Mouse (Mus musculus) gastrocnemius, adult 8-10 months (tissue): ENCODE measurements around the gene Rgs12. TPM values are rescaled to one million over a fixed set of nuclear protein-coding genes. Genes with fewer than 3 reads are reported as not detected.

Experiments used
- DNase-seq, 2 experiments: peaks; one replicate each; pipeline ENCODE4 v3.0.0; 2022; ENCODE audit warnings: low spot score in 2 of 2
- total RNA-seq, 4 experiments: library from RNA; stranded (reverse); gene quantifications; 2 replicates each; pipeline ENCODE4 v1.2.4; 2022

The Rgs12 gene
- total RNA-seq, 4 experiments from 2014 or later: 1.8 to 2.6 (median 2.2) TPM

DNA sequence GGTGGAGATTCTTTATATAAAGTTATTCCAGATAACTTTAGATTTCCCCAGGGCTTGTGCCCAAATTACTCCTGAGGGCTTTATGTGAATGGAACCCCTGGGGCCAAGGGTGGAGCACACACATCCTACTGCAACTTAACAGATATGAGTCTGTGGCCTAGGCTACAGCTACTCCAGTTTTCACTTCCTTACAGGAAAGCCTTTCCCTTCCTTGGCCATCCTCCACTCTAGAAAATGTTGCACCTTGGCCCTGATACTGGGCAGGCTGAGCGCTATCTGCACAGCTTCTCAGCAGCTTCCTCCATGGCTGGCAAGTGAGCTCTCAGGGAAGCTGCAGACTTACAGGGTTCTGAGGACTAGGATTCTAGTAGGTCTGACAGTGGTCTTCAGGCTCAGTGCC lies 80.1 kb downstream of the Rgs12 start:
- DNase-seq: no peak

DNA sequence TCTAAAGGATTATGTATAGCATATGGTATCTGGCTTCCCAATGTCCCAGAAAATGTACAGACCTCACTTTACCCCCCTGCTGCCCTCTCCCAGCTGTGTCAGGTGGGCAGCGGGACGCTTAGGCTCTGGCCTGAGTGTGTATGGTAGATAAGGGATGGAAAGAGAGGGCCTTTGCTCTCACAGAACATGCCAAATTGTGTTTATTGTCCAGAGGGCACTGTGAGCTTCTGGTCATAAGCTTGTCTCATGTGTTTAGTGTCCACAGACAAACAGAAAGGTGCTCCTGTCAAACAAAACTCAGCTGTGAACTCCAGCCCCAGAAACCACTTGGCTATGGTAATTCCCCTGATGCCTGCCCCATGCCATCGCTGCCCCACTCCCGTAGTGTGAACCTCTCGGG lies 80.5 kb downstream of the Rgs12 start:
- no peak for DNase-seq

DNA sequence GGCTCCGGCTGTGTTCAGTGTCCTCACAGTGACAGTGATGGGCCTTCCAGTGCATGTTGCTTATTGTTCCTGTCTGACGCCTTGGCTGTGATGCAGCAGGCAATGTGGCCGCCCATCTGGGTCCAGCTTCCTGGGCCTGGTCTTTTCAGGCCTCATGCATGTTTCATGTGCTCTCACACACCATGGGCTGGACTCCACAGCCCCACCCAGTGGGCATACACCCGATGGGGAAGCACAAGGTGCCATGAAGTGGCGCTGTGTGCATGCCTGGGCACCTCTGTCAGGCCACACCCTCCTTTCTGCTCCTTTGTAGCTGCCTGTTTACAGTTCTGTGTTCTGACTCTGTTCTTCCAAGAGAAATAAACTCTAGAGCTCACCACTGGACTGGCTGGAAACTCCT lies 83.8 kb downstream of the Rgs12 start:
- DNase-seq: no peak

DNA sequence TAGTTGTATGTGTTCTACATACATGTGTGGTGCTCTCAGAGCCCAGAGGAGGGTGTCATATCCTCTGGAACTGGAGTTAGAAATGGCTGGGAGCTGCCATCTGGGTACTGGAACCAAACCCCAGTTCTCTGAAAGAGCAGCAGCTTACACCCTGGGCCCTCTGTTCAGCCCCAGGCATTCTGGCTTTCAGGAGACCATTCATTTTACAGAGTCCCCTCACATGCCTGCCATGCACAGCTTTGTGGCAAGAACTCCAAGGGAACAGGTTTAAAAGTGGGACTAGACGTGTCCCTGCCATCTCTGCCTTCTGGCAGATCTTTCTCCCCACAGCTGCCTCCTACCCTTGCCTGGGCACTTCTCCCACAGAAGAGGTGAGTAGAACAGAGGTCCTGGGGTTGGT lies 84.4 kb downstream of the Rgs12 start:
- no peak for DNase-seq

DNA sequence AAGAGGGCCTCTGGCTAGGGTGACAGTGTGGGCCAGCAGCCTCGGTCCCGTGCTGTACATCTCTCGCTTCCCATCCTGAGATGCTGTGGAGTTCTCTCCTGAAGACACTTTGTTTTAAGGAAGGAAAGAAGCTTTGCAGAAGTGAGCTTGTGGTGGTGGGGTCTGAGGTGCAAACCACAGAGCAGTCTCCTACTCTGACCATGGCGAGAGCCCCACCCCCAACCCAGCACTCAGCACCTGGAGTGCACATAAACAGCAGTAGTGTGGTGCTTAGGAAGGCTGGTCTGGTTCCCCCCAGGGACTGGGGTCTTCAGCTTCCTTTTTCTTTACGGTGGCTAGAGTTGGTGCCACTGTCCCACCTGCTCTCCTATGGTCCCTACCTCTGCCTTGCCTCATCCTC lies 85.9 kb downstream of the Rgs12 start:
- no peak for DNase-seq

DNA sequence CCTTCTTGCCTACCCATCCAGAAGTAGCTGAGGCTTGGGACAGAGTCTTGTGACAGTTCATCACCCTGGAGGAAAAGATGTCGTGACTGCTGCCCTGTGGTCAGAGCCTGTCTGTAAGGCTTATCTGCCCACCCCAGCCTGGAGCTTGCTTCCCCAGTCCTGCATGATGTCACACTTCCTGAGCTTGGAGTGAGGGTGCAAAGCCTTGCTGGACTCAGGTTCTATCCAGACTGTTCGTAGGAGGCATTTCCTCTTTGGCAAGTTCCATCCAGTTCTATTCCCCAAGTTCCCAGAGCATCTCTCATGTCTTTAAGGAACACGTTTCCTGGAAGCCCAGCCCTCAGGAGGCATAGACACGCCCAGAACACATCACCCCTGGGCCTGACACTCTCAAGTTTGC lies 86.5 kb downstream of the Rgs12 start:
- no peak for DNase-seq

DNA sequence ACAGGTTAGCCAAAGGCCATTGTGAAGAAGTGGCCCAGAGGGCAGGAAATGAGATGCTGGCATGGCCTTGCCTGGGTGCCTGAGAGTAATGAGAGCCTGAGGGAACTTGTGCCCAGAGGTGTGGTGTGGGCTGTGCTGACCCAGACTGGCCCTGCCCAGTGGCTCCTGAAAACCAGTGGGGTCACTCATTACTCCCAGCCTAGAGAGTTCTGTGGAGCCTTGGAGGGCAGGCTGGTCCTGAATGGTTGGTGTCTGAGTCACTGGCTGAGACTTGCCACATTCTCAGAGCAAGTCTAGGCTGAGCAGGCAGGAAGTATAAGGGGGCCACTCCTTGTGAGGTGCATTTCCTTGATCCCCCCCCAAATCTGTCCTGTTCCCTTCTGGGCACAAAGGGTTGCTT lies 88.2 kb downstream of the Rgs12 start:
- DNase-seq: no peak

DNA sequence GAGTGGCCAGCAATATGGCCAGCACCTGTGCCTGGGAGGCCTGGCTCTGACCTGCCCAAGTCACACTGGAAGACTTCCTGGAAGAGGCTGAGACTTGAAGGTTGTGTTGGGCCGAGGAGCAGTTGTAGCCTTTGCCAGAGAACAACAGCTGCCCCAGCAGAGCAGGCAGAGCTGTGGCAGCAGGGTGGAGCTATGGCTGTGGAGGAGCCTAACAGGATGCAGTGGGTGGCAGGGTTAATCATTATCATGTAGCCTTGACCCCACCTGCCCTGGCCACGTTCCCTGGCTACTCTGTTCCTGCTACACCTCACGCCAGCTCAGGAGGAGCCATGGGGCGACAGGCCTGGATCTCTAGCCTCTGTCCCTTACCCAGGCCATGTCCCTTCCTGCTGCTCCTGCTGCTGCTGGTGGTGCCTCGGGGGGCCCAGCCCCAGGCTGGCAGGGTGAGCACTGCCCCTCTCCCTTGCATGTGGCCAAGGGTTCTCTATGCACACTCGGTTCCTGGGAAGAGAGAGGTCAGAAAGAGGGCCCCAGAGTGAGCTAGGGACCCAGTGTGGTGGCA lies 92.1 kb downstream of the Rgs12 start, which contains the start of gene Hgfac:
TSS of gene Hgfac (plus strand) at position 242 of the 562 bp plus-strand sequence.
- no peak for DNase-seq

DNA sequence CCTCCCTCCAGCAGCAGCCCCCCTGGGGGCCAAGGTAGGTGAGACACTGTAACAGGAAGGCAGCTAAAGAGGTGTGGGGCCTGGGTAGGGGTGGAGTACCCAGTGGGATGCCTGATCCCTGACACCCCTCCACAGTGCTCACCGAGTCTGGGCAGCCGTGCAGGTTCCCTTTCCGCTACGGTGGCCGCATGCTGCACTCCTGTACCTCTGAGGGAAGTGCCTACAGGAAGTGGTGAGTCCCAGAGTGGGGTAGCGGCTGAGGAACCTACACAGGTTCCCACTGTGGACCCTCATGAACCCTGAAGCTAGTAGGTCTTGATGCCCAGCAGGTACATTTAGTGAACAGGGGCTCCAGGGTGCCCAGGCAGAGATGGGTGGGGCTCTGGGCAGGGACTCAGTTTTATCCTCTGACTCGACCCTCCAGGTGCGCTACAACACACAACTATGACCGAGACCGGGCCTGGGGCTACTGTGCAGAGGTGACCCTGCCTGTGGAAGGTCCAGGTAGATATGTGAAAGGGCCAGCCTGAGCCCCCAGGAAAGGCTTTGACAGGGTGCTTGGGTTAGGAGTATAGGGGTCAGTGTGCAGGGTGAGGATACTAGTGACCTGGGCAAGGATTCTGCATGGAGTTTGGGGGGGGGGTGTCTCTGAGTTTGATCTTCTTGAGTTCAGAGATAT lies 93.3 kb downstream of the Rgs12 start:
- no peak for DNase-seq

DNA sequence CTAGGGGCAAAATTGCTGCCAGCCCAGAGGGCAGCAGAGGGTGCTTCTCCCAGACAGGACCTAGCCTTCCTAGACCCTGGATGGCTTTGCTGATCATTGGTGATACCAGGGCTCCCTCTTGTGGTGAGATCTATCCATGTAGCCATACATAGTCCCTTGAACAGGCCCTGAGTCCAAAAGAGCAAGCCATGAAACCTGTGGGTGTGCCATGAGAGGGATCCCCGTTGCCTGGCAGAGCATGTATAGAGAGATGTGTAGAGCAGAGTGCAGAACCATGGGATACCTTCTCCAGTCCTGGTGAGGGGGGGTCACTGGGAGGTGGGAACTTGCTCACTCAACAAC lies 93.8 kb downstream of the Rgs12 start:
- peak; percentile 38 to 46 for DNase-seq

DNA sequence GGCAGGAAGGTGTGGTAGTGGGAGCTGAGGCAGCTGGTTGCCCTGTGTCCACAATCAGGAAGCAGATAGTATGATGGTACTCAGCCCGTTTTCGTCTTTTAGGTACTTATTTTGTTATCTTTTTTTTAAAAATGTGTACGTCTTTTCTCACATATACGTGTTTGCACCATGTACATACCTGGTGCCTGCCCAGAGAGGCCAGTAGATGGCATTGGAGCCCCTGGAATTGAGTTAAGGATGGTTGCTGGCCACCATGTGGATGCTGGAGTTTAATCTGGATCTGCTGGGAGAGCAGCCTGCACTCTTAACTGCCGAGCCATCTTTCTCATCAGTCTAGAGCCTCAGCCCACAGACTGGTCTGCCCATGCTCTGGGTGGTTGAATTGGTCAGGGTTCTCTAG lies 101.3 kb downstream of the Rgs12 start:
- no peak for DNase-seq

DNA sequence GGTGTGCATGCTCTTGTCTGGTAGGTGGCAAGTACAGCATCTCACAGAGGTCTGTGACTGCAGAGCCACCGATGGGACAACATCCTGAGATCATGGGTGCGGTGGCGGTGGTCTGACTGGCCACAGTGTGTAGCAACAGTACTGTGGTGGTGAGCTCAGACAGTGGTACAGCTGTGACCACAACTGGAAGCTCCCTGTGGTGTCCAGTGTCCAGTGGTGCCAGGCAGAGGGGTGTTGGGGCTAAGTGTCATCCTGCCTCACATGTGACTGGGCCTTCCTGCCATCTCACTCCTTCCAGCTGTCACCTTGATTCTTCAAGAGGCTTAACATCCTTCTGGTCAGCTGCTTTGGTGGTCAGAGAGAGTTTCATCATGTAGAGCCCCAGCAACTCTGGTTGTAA lies 105.4 kb downstream of the Rgs12 start:
- DNase-seq: no peak

DNA sequence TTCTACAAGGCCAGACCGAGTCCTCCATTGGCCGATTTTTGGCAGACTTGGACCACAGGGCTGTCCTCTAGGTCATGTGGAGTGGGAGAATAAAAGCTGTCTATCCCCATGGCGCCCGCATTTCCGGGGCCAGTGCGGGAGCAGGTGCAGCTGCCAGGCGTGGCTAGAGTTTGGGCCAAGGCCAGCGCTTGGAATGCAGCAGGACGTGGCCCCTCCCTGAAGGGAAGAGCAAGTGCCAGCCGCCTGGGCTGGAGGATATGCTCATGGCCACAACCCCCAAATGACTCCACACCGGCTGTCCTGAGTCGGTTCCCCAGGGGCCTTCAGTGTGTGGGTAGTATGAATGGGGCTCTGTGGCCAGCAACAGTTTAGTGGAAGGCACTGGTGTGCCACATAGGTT lies 105.8 kb downstream of the Rgs12 start:
- DNase-seq: peak in 1 of 2 experiments; percentile 66

DNA sequence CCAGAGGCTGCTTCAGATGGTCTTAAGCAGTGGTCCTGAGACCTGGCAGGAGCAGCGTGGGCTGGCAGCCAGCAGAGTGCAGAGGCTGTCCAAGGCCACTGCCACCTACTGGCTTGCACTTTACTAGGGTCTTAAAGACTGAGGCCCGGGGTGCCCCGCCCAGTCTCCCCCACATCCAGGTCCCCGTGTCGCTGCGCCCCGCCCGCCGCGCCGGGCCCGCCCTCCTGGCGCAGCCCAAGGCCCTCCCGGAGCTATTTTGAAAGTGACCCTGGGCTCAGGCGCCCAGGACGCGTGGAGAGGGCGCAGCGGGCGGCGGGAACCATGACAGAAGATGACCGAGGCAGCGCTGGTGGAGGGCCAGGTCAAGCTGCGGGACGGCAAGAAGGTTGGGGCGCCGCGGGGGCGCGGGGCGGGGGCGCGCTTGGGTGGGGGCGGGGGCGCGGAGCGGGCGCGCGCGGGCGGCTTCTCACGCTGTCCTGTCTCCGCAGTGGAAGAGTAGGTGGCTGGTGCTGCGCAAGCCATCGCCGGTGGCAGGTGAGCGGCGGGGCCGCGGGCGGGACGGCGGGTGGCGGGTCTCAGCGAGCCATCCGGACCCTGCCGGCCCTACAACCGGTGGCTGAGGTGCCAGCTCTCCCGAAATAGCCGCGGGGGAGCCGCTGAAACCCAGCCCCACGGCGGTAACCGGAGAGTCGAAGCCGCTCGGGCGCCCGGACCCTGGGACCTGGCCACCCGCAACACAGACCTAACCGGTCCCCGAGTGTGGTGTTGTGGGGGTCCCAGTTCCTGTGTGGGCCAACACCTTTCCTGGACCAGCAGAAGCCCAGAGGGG lies 107.6 kb downstream of the Rgs12 start, which contains the start of gene Dok7:
TSS of gene Dok7 (plus strand) at position 163 of the 829 bp plus-strand sequence.
- peak; percentile 68 to 81 for DNase-seq

DNA sequence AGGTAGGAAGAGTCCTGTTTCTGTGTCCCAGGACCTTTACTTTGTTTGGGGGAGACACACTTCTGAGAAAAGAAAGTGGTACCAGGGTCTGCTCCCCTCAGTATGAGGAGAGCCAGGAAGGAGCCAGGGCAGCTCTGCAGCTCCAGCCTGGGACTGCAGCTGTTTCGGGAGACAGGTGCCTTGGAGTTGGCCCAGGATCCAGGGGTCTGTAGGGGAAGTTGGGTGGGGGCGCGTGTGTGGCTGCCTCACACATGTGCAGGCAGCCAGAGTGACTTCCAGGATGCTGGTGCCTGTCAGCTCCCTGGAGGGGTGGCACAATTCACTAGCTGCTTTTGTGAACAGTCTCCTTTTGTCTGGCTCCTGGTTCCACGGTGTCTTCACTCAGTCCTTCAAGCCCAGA lies 108.3 kb downstream of the Rgs12 start:
- DNase-seq: no peak

DNA sequence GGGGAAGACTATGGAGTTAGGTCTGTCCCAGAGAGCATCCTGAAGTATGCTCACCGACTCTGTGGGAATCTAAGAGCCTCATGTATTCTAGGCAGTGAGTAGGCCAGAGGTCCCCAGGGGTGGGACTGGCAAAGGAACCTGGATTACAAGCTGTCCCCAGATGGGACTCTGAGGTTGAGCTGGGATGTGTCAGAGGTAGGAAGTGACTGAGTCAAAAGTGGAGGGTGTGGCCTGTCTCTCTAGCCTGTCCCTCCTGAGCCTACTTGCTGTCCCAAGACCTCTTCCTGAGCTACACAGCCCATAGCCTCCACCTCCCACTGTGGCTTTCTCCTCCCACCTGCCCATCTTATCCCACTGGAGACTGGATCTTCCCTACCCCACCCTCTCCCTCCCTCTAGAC lies 109.0 kb downstream of the Rgs12 start:
- DNase-seq: no peak

DNA sequence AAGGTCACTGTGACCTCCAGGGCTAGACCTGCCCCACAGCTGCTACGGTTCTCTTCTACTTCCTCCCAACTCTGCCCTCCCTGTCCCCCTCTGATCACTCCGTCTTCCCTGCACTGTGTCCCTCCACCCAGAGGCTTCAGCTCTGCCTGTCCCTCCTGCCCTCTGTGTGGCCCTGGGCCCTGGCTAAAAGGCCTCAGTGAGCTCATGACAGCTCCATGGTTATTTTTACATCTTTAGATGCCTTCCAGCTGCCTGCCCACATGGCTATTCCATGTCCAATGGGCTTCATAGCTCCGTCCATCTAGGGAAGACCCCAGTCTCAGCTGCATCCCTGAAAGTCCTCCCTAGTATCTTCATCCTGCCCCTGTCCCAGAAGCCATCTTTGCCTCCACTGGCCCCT lies 110.9 kb downstream of the Rgs12 start:
- DNase-seq: peak in 1 of 2 experiments; percentile 52

DNA sequence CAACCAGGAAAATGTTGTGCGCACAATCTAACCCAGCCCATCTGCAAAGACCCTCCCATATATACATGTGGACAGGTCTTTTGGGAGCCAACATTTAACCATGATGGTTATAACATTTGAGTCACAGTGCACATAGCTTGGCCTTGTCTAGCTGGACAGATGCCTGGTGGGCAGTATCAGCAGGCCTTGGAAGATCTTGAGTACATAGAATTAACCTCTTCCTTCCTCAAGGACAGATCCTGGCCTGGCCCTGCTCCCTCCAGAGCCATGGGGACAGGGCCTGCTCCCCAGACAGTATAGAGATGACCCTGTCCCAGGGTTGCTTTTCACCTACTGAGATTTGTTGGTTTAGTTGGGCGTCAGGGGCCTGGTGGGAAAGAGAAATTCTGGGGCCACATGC lies 120.6 kb downstream of the Rgs12 start:
- no peak for DNase-seq

DNA sequence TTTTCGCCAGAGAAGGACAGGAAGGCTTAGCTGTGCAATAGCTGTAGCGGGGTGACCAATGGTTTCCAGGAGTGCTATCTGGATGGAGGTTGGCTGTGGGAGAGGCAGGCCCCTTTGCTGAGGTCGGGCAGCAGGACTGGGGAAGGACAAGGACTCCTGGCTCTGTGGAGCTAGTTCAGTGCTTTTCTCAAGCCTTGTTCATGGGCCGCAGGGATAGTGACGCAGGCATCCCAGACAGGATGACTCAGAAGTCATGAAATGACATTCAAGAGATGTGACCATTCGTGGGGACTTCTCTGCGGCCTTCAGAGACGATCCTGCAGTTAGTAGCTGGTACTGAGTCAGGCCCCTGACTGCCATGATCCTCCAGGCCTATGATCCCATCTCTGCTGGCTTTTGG lies 121.1 kb downstream of the Rgs12 start:
- DNase-seq: no peak

DNA sequence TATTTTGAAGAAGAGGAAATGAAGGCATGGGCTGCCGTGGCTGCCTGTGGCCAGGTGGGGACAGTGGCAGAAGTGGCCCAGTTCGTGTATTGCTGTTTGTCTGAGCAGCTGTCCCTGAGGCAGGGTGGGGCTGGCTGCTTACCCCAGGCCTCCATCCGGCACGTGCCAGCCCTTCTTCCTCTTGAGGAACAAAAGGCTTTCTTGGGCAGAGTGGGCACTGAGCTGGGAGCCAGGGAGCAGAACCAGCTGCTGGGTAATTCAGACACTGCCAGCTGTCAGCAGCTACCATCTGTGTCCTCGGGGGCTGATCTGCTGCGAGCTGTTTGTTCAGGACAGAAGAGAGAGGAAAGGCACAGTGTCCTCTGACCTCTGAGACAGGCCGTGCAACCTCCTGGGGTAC lies 121.7 kb downstream of the Rgs12 start:
- no peak for DNase-seq

DNA sequence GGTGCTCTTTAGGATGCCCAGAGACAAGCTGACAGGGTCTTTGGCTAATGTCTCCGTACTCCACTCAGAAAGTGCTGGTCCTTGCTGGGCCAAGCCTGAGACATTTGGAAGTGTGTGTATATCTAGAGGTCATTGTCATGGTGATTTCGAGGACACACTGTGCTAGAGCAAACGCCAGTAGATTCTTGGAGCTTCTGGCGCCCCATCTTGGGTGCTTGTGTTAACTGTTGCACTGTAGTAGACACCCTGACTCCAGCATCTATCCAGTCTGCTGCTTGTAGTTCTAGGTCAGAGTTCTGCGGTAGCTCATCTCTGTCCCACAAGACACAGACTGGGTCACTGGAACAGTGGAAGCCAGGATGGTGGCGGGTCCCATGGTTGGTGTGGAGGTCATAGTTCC lies 122.6 kb downstream of the Rgs12 start:
- no peak for DNase-seq

DNA sequence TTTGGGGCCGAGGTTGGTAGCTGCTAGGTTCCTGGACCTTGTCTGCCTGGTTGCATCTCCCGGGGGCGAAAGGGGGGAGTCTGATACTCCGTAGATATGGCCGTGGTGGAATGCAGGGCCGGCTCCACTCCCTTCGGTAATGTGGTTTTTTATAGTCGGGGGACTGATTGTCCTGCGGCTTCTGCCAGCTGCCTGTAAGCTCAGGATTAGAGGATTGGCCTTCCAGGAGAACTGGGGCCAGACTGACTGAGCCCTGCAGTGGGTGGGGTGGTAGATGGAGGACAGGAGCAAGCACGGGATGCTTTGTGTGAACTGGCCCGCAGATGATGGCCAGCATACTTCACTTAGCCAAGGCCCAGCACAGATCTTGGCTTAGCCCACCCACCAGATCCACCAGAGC lies 124.0 kb downstream of the Rgs12 start:
- no peak for DNase-seq

DNA sequence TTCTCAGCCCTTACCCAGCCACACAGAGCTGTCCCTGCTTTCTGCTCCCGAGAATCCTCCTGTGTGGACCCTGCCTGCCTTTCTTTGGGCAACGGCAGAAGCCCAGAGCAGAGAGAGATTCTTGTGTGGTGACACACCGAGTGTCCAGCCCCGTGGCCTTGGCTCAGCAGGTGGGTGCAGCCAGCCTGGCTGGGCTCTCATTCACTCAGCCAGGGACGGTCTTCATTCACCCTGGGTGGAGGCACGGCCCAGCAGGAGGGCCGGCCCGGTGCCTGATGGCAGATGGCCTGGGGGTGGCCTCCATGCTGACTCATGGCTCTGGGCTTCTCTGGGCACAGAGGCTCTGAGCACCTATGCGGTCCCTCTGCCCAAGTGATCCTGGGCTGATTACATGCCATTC lies 124.7 kb downstream of the Rgs12 start:
- peak; percentile 71 to 83 for DNase-seq
